Mouse (Mus musculus) olfactory bulb, adult 2 months (tissue): ENCODE results near the gene Fibcd1. TPM values are rescaled to one million over a fixed set of nuclear protein-coding genes. Genes with fewer than 3 reads are reported as not detected.

Experiments used
- H3K27ac ChIP-seq: fragments of 200-500 bp; 2 replicates; pipeline ENCODE4 v1.5.1; 2012; ENCODE audit warnings: low read depth, low read length; ENCODE audit not compliant: insufficient read depth
- H3K4me1 ChIP-seq: fragments of 200-500 bp; 2 replicates; pipeline ENCODE4 v1.6.1; 2012; ENCODE audit warnings: low read length; ENCODE audit not compliant: control insufficient read depth, insufficient read depth
- H3K4me3 ChIP-seq: fragments of 200-500 bp; 2 replicates; pipeline ENCODE4 v1.5.1; 2012; ENCODE audit warnings: mild to moderate bottlenecking, low read depth, low read length, moderate library complexity; ENCODE audit not compliant: insufficient read depth
- CTCF ChIP-seq: fragments of 200-500 bp; IDR thresholded peaks from 2 replicates; pipeline ENCODE4 v1.5.1; 2012; ENCODE audit warnings: low read depth, mild to moderate bottlenecking, low read length, moderate library complexity; ENCODE audit not compliant: insufficient read depth
- POLR2A ChIP-seq: fragments of 200-500 bp; IDR thresholded peaks from 2 replicates; pipeline ENCODE4 v1.6.1; 2012; ENCODE audit warnings: mild to moderate bottlenecking, low read depth, low read length, moderate library complexity; ENCODE audit not compliant: insufficient read depth
- WGBS: fragments of 180-500 bp; shearing (Covaris S2); methylation state at CpG from one replicate; pipeline ENCODE4 v1.1.7; 2018; 5-methylcytosine and 5-hydroxymethylcytosine counted together
- polyA plus RNA-seq: library from polyadenylated mRNA; stranded (reverse); fragments of >200 nt; gene quantifications from 2 replicates; pipeline ENCODE4 v1.2.4, GENCODE M21; 2012; ENCODE audit warnings: low replicate concordance; ENCODE audit not compliant: missing spikeins, insufficient read depth, insufficient read length

Gene Fibcd1
- polyA plus RNA-seq, 1 experiment = not detected

GRCm38 (mm10) chr2:31790728-31791251, 55.0 kb downstream of the Fibcd1 start:
- H3K27ac ChIP-seq = peak overlapping the region; percentile 6; the same call in 1 of the 2 replicates
- WGBS = 70% methylated on average over 13 of the region's 13 CpGs
- peaks cover 27% of the 10 kb centered on the region for H3K4me1 ChIP-seq
- no peak for TF ChIP-seq POLR2A
- TF ChIP-seq CTCF = no peak
- no peak overlapping the region for H3K4me3 ChIP-seq

- peaks cover 34% of the 10 kb centered on the region for H3K4me1 ChIP-seq
- TF ChIP-seq POLR2A (no peak), CTCF (no peak)
- H3K27ac ChIP-seq = no peak overlapping the region
- H3K4me3 ChIP-seq = no peak overlapping the region
- WGBS = 78% methylated on average over 2 of the region's 2 CpGs
Observed at GRCm38 (mm10) chr2:31789215-31789614, 56.6 kb downstream of the Fibcd1 start.

GRCm38 (mm10) chr2:31788227-31788626, 57.6 kb downstream of the Fibcd1 start:
- no peak overlapping the region for H3K4me3 ChIP-seq
- no peak for TF ChIP-seq CTCF
- TF ChIP-seq POLR2A = no peak
- WGBS = 59% methylated on average over 3 of the region's 3 CpGs

GRCm38 (mm10) chr2:31787029-31787428, 58.8 kb downstream of the Fibcd1 start:
- WGBS = 13% methylated on average over 7 of the region's 7 CpGs
- TF ChIP-seq POLR2A (no peak), CTCF (peak; percentile 72)

More at GRCm38 (mm10) chr2:31788227-31788626, 57.6 kb downstream of the Fibcd1 start:
- Histone ChIP-seq H3K4me1 (peaks cover 34% of the 10 kb centered on the region), H3K27ac (no peak overlapping the region)

GRCm38 (mm10) chr2:31785074-31785473, 60.7 kb downstream of the Fibcd1 start:
- Histone ChIP-seq H3K4me1 (peaks cover 20% of the 10 kb centered on the region), H3K27ac (no peak overlapping the region), H3K4me3 (no peak overlapping the region)
- WGBS = 28% methylated on average over 9 of the region's 9 CpGs
- TF ChIP-seq CTCF (no peak; the same call in 1 of the 2 replicates), POLR2A (no peak)

More at GRCm38 (mm10) chr2:31787029-31787428, 58.8 kb downstream of the Fibcd1 start:
- H3K4me3 ChIP-seq = no peak overlapping the region
- H3K27ac ChIP-seq = no peak overlapping the region
- H3K4me1 ChIP-seq = peaks cover 34% of the 10 kb centered on the region

GRCm38 (mm10) chr2:31782958-31783602, 62.7 kb downstream of the Fibcd1 start:
- Histone ChIP-seq H3K4me1 (peaks cover 8% of the 10 kb centered on the region), H3K27ac (no peak overlapping the region), H3K4me3 (no peak overlapping the region)
- TF ChIP-seq CTCF (no peak), POLR2A (no peak)
- WGBS = 78% methylated on average over 8 of the region's 8 CpGs

- no peak overlapping the region for H3K4me3 ChIP-seq
- TF ChIP-seq POLR2A (no peak), CTCF (no peak)
- H3K4me1 ChIP-seq = no peaks in the 10 kb centered on the region
- WGBS = 95% methylated on average over 2 of the region's 2 CpGs
- no peak overlapping the region for H3K27ac ChIP-seq
Observed at GRCm38 (mm10) chr2:31779258-31779657, 66.5 kb downstream of the Fibcd1 start.

GRCm38 (mm10) chr2:31776479-31776878, 69.3 kb downstream of the Fibcd1 start:
- 98% methylated on average over 3 of the region's 3 CpGs for WGBS
- H3K4me3 ChIP-seq = no peak overlapping the region
- no peak overlapping the region for H3K27ac ChIP-seq
- peaks cover 2% of the 10 kb centered on the region for H3K4me1 ChIP-seq
- TF ChIP-seq CTCF (no peak), POLR2A (no peak)

GRCm38 (mm10) chr2:31770781-31771441, 74.9 kb downstream of the Fibcd1 start:
- no peak for TF ChIP-seq CTCF
- no peak for TF ChIP-seq POLR2A
- Histone ChIP-seq H3K4me3 (no peak overlapping the region), H3K4me1 (peaks cover 21% of the 10 kb centered on the region), H3K27ac (peak overlapping the region; percentile 1; the same call in 1 of the 2 replicates)
- WGBS = 45% methylated on average over 7 of the region's 7 CpGs
